ENCODE assay signal across 7 mouse cellular contexts in the genomic region with DNA sequence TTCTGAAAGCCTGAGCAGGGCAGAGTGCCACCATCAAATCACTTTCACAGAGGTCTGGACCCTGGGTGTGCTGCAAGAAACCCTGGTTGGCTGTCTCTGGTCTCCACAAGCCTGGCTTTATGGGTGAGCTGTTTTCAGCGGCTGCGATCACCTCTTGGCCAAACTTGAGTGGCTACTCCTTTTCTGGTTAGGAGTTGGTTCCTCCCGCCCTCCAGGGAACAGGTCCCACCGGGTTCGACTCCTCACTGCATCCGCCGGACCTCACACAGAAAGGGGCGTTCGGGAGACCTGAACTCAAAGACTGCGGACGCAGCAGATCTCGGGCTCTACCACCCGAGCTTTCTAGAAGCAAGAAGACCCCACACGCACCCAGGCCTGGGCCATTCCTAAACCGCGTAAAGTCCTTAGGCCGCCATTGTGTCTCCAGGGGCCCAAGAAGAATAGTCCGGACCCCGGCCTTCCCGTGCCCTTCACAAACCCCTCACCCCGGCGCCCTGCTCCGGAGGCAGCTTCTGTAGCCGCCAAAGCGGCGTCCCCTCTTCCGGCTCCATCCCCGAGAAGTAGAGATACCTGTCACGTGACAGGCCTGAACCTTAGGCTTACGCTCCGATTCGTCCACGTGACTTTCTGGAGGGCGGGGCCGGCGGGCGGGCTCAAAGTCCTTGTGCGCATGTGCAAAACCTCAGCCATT. TPM values are rescaled to one million over a fixed set of nuclear protein-coding genes. Genes with fewer than 3 reads are reported as not detected.
A peak's percentile ranks its signal among the peaks of the same experiment; 100 is the strongest.
DNase-seq lines count a peak whose midpoint lies in the region; ATAC-seq lines count a peak whose summit lies in the region.

A gene (minus strand): TSS at position 596 of the 691 bp plus-strand sequence.

- peak within 1 kb of the TSS; percentile 80 for H3K9ac ChIP-seq in embryonic facial prominence, embryonic 11.5 days (replicated peaks; ENCODE audit: low read length)
- H3K9ac ChIP-seq in limb, embryonic 11.5 days (ENCODE audit: low read length) = peak within 1 kb of the TSS; percentile 82
- H3K9ac ChIP-seq in midbrain, embryonic 14.5 days (replicated peaks; ENCODE audit: low read length) = peak within 1 kb of the TSS; percentile 79

- DNase-seq in adrenal gland, postnatal 14 days = peak; percentile 97
- peak; percentile 97 for DNase-seq in embryonic facial prominence, embryonic 11.5 days (ENCODE audit: low spot score)
- DNase-seq in heart, adult 11 months = peak; percentile 99
- DNase-seq in kidney, adult 18-20 months = peak; percentile 97
- peak; percentile 96 for DNase-seq in limb, embryonic 11.5 days (ENCODE audit: low spot score)
- DNase-seq in midbrain, embryonic 14.5 days = peak; percentile 97
- peak; percentile 93 to 97 for DNase-seq in spleen, adult 18-20 months

- peak within 1 kb of the TSS; percentile 72 for H3K4me3 ChIP-seq in embryonic facial prominence, embryonic 11.5 days (ENCODE audit: low read depth, low read length)
- H3K4me3 ChIP-seq in limb, embryonic 11.5 days (ENCODE audit: low read depth, low read length) = peak within 1 kb of the TSS; percentile 82
- H3K4me3 ChIP-seq in midbrain, embryonic 14.5 days (replicated peaks; ENCODE audit: low read depth, low read length) = peak within 1 kb of the TSS; percentile 76

- under 1% methylated on average over 38 of the region's 38 CpGs for WGBS in embryonic facial prominence, embryonic 11.5 days
- WGBS in limb, embryonic 11.5 days = under 1% methylated on average over 38 of the region's 38 CpGs
- WGBS in midbrain, embryonic 14.5 days = under 1% methylated on average over 38 of the region's 38 CpGs

- H3K4me2 ChIP-seq in embryonic facial prominence, embryonic 11.5 days (ENCODE audit: low read depth, low read length) = peak within 1 kb of the TSS; percentile 57
- H3K4me2 ChIP-seq in limb, embryonic 11.5 days (ENCODE audit: low read depth, severe bottlenecking) = peak within 1 kb of the TSS; percentile 71
- peak within 1 kb of the TSS; percentile 91 for H3K4me2 ChIP-seq in midbrain, embryonic 14.5 days (ENCODE audit: low read length)

- H3K36me3 ChIP-seq in embryonic facial prominence, embryonic 11.5 days (replicated peaks; ENCODE audit: control insufficient read depth, insufficient read depth, low read depth, low read length) = no peaks in the 10 kb centered on the region
- H3K36me3 ChIP-seq in limb, embryonic 11.5 days (ENCODE audit: control insufficient read depth, insufficient read depth, low read length) = no peaks in the 10 kb centered on the region
- peaks cover 3% of the 10 kb centered on the region for H3K36me3 ChIP-seq in midbrain, embryonic 14.5 days (ENCODE audit: control insufficient read depth, insufficient read depth, low read length)

- H3K4me1 ChIP-seq in embryonic facial prominence, embryonic 11.5 days (ENCODE audit: control insufficient read depth, insufficient read depth, low read length) = no peaks in the 10 kb centered on the region
- H3K4me1 ChIP-seq in limb, embryonic 11.5 days (ENCODE audit: control insufficient read depth, insufficient read depth, low read length) = peaks cover 8% of the 10 kb centered on the region
- peaks cover 10% of the 10 kb centered on the region for H3K4me1 ChIP-seq in midbrain, embryonic 14.5 days (ENCODE audit: control insufficient read depth, insufficient read depth, low read length)

- H3K27me3 ChIP-seq in embryonic facial prominence, embryonic 11.5 days (ENCODE audit: control insufficient read depth, insufficient read depth, low read length) = no peaks in the 10 kb centered on the region
- no peaks in the 10 kb centered on the region for H3K27me3 ChIP-seq in limb, embryonic 11.5 days (ENCODE audit: control insufficient read depth, insufficient read depth, low read length)
- no peaks in the 10 kb centered on the region for H3K27me3 ChIP-seq in midbrain, embryonic 14.5 days (ENCODE audit: control insufficient read depth, insufficient read depth, low read length)

- H3K27ac ChIP-seq in embryonic facial prominence, embryonic 11.5 days (replicated peaks; ENCODE audit: low read depth, low read length) = peak within 1 kb of the TSS; percentile 66; the same call in 1 of the 2 replicates
- H3K27ac ChIP-seq in limb, embryonic 11.5 days (replicated peaks; ENCODE audit: low read depth, low read length) = peak within 1 kb of the TSS; percentile 55; the same call in 1 of the 2 replicates
- peak within 1 kb of the TSS; percentile 77 for H3K27ac ChIP-seq in midbrain, embryonic 14.5 days (replicated peaks; ENCODE audit: low read depth, low read length)

- no peaks in the 10 kb centered on the region for H3K9me3 ChIP-seq in embryonic facial prominence, embryonic 11.5 days (replicated peaks; ENCODE audit: control insufficient read depth, low read length)
- H3K9me3 ChIP-seq in limb, embryonic 11.5 days (ENCODE audit: control insufficient read depth, low read length) = no peaks in the 10 kb centered on the region
- no peaks in the 10 kb centered on the region for H3K9me3 ChIP-seq in midbrain, embryonic 14.5 days (ENCODE audit: control insufficient read depth, low read length)

- ATAC-seq in embryonic facial prominence, embryonic 11.5 days (replicated peaks; ENCODE audit: insufficient number of reproducible peaks, low FRiP score, low TSS enrichment, low read depth) = peak; percentile 86
- peak; percentile 91 for ATAC-seq in limb, embryonic 11.5 days (ENCODE audit: insufficient number of reproducible peaks, low FRiP score, low TSS enrichment, low read depth)
- peak; percentile 96 for ATAC-seq in midbrain, embryonic 14.5 days (ENCODE audit: low FRiP score, low TSS enrichment)

RNA-seq across cellular contexts. Expression of the gene that starts here (rescaled TPM):
- total RNA-seq in adrenal gland, postnatal 14 days (2021) = 59.9 and 73.3 TPM in 2 replicates
- polyA plus RNA-seq in embryonic facial prominence, embryonic 11.5 days (2014; fragmentation: Nextera tagmentation; extraction: Ambion mirVana) = 205 and 218 TPM in 2 replicates
- polyA plus RNA-seq in limb, embryonic 11.5 days (2014; fragmentation: Nextera tagmentation; extraction: Ambion mirVana) = 165 and 170 TPM in 2 replicates
- 155 and 160 TPM in 2 replicates for polyA plus RNA-seq in midbrain, embryonic 14.5 days (2014; fragmentation: Nextera tagmentation; extraction: Ambion mirVana)

Comparison
In these comparisons a context has a peak if more than half of its experiments do, and no peak if none do; other contexts are left out.
1. Peak in every context shown above with its lines: DNase-seq, ATAC-seq, H3K4me3 ChIP-seq and H3K27ac ChIP-seq.